Mouse (Mus musculus) hindbrain, embryonic 13.5 days (tissue): ENCODE measurements around the gene Vav1. TPM values are rescaled to one million over a fixed set of nuclear protein-coding genes. Genes with fewer than 3 reads are reported as not detected.

Experiments
- ATAC-seq: fragments of 200-750 bp; cut with Nextera tagmentation; 2 replicates; pipeline ENCODE4 v1.8.0; 2017; ENCODE audit warnings: moderate TSS enrichment; ENCODE audit not compliant: low FRiP score
- H3K27ac ChIP-seq: fragments of 300-500 bp; sonication (generic); 2 replicates; pipeline ENCODE4 v1.5.1; 2015; ENCODE audit warnings: inconsistent platforms, mild to moderate bottlenecking, moderate library complexity
- H3K27me3 ChIP-seq: fragments of 300-500 bp; sonication (generic); 2 replicates; pipeline ENCODE4 v1.6.1; 2015; ENCODE audit warnings: mild to moderate bottlenecking, inconsistent platforms
- H3K36me3 ChIP-seq: fragments of 300-500 bp; sonication (generic); 2 replicates; pipeline ENCODE4 v1.6.1; 2015; ENCODE audit warnings: mild to moderate bottlenecking, inconsistent platforms
- H3K4me1 ChIP-seq: fragments of 300-500 bp; sonication (generic); replicated peaks from 2 replicates; pipeline ENCODE4 v1.6.1; 2015; ENCODE audit warnings: inconsistent platforms
- H3K4me2 ChIP-seq: fragments of 300-500 bp; sonication (generic); 2 replicates; pipeline ENCODE4 v1.6.1; 2015; ENCODE audit warnings: inconsistent platforms, mild to moderate bottlenecking, moderate library complexity
- H3K4me3 ChIP-seq: fragments of 300-500 bp; sonication (generic); 2 replicates; pipeline ENCODE4 v1.5.1; 2015; ENCODE audit warnings: mild to moderate bottlenecking, inconsistent platforms
- H3K9ac ChIP-seq: fragments of 300-500 bp; sonication (generic); 2 replicates; pipeline ENCODE4 v1.6.1; 2015; ENCODE audit warnings: mild to moderate bottlenecking, inconsistent platforms
- H3K9me3 ChIP-seq: fragments of 300-500 bp; sonication (generic); 2 replicates; pipeline ENCODE4 v1.6.1; 2016; ENCODE audit warnings: inconsistent platforms
- WGBS: fragments of 180-500 bp; shearing (Covaris S2); methylation state at CpG from one replicate; pipeline ENCODE4 v1.1.7; 2015; 5-methylcytosine and 5-hydroxymethylcytosine counted together
- polyA plus RNA-seq: library from polyadenylated mRNA; unstranded; fragments of >200 nt; fragmentation: Nextera tagmentation; extraction: Ambion mirVana; gene quantifications from 2 replicates; pipeline ENCODE4 v1.2.1, GENCODE M21; 2015

Gene Vav1
- 1.8 and 2.2 TPM in 2 replicates for polyA plus RNA-seq

- no peak for ATAC-seq
- Histone ChIP-seq H3K9ac (no peak within 1 kb of the TSS), H3K27me3 (peaks cover 42% of the 10 kb centered on the region), H3K4me2 (no peak within 1 kb of the TSS), H3K4me3 (no peak within 1 kb of the TSS), H3K4me1 (peaks cover 23% of the 10 kb centered on the region), H3K36me3 (no peaks in the 10 kb centered on the region), H3K27ac (no peak within 1 kb of the TSS), H3K9me3 (no peaks in the 10 kb centered on the region)
- 78% methylated on average over 26 of the region's 26 CpGs for WGBS
Measured at GRCm38 (mm10) chr17:57278943-57279590, at the start of gene Vav1. Gene Vav1 (plus strand): TSS chr17:57279100.

- H3K4me2 ChIP-seq = no peak overlapping the region
- no peak overlapping the region for H3K27ac ChIP-seq
- no peaks in the 10 kb centered on the region for H3K9me3 ChIP-seq
- H3K4me3 ChIP-seq = no peak overlapping the region
- peaks cover 10% of the 10 kb centered on the region for H3K36me3 ChIP-seq
- 79% methylated on average over 15 of the region's 15 CpGs for WGBS
- ATAC-seq = no peak
- no peak overlapping the region for H3K9ac ChIP-seq
- 0 out of 2 replicates have a peak, but pooled peaks cover 4% of the 10 kb centered on the region for H3K4me1 ChIP-seq
- 0 out of 2 replicates have a peak, but pooled peaks cover 5% of the 10 kb centered on the region for H3K27me3 ChIP-seq
Measured at GRCm38 (mm10) chr17:57229851-57230727, 48.8 kb upstream of the Vav1 start.

- Histone ChIP-seq H3K27ac (no peak overlapping the region), H3K4me2 (no peak overlapping the region), H3K9ac (no peak overlapping the region), H3K4me1 (0 out of 2 replicates have a peak, but pooled peaks cover 4% of the 10 kb centered on the region), H3K4me3 (no peak overlapping the region), H3K9me3 (no peaks in the 10 kb centered on the region), H3K36me3 (peaks cover 14% of the 10 kb centered on the region), H3K27me3 (0 out of 2 replicates have a peak, but pooled peaks cover 3% of the 10 kb centered on the region)
- WGBS = 78% methylated on average over 5 of the region's 6 CpGs
- no peak for ATAC-seq
Measured at GRCm38 (mm10) chr17:57230728-57231125, 48.2 kb upstream of the Vav1 start.

GRCm38 (mm10) chr17:57231321-57231771 lies 47.6 kb upstream of the Vav1 start:
- no peaks in the 10 kb centered on the region for H3K9me3 ChIP-seq
- H3K27me3 ChIP-seq = no peaks in the 10 kb centered on the region
- H3K4me3 ChIP-seq = no peak overlapping the region
- H3K4me2 ChIP-seq = no peak overlapping the region
- peaks cover 20% of the 10 kb centered on the region for H3K36me3 ChIP-seq
- no peak overlapping the region for H3K27ac ChIP-seq
- 0 out of 2 replicates have a peak, but pooled peaks cover 4% of the 10 kb centered on the region for H3K4me1 ChIP-seq
- no peak overlapping the region for H3K9ac ChIP-seq
- no peak for ATAC-seq

GRCm38 (mm10) chr17:57232200-57232599 lies 46.7 kb upstream of the Vav1 start:
- WGBS = 80% methylated on average over 1 of the region's 1 CpGs
- Histone ChIP-seq H3K4me3 (no peak overlapping the region), H3K27ac (no peak overlapping the region), H3K36me3 (peaks cover 29% of the 10 kb centered on the region), H3K4me2 (no peak overlapping the region), H3K9me3 (no peaks in the 10 kb centered on the region), H3K27me3 (no peaks in the 10 kb centered on the region), H3K9ac (no peak overlapping the region), H3K4me1 (0 out of 2 replicates have a peak, but pooled peaks cover 4% of the 10 kb centered on the region)
- ATAC-seq = no peak

- Histone ChIP-seq H3K4me3 (no peak overlapping the region), H3K9ac (no peak overlapping the region), H3K4me2 (no peak overlapping the region), H3K27ac (no peak overlapping the region), H3K9me3 (no peaks in the 10 kb centered on the region), H3K4me1 (0 out of 2 replicates have a peak, but pooled peaks cover 4% of the 10 kb centered on the region), H3K27me3 (no peaks in the 10 kb centered on the region), H3K36me3 (peaks cover 36% of the 10 kb centered on the region)
- 51% methylated on average over 7 of the region's 7 CpGs for WGBS
- no peak for ATAC-seq
Measured at GRCm38 (mm10) chr17:57233038-57233437, 45.9 kb upstream of the Vav1 start.

- H3K9ac ChIP-seq = no peak overlapping the region
- H3K4me1 ChIP-seq = 0 out of 2 replicates have a peak, but pooled peaks cover 4% of the 10 kb centered on the region
- H3K4me3 ChIP-seq = no peak overlapping the region
- 86% methylated on average over 12 of the region's 12 CpGs for WGBS
- H3K27me3 ChIP-seq = no peaks in the 10 kb centered on the region
- no peak overlapping the region for H3K4me2 ChIP-seq
- peaks cover 40% of the 10 kb centered on the region for H3K36me3 ChIP-seq
- H3K9me3 ChIP-seq = no peaks in the 10 kb centered on the region
- ATAC-seq = no peak
- H3K27ac ChIP-seq = no peak overlapping the region
Measured at GRCm38 (mm10) chr17:57234254-57234928, 44.5 kb upstream of the Vav1 start.

- Histone ChIP-seq H3K4me1 (0 out of 2 replicates have a peak, but pooled peaks cover 4% of the 10 kb centered on the region), H3K27me3 (no peaks in the 10 kb centered on the region), H3K36me3 (peaks cover 40% of the 10 kb centered on the region), H3K4me2 (no peak overlapping the region), H3K9me3 (no peaks in the 10 kb centered on the region), H3K27ac (no peak overlapping the region), H3K9ac (no peak overlapping the region), H3K4me3 (no peak overlapping the region)
- no peak for ATAC-seq
- 93% methylated on average over 5 of the region's 5 CpGs for WGBS
Measured at GRCm38 (mm10) chr17:57235803-57236202, 43.1 kb upstream of the Vav1 start.

GRCm38 (mm10) chr17:57237181-57237580 lies 41.7 kb upstream of the Vav1 start:
- Histone ChIP-seq H3K9ac (no peak overlapping the region), H3K27ac (no peak overlapping the region), H3K4me3 (no peak overlapping the region), H3K9me3 (no peaks in the 10 kb centered on the region), H3K27me3 (no peaks in the 10 kb centered on the region), H3K36me3 (peaks cover 51% of the 10 kb centered on the region), H3K4me1 (0 out of 2 replicates have a peak, but pooled peaks cover 4% of the 10 kb centered on the region), H3K4me2 (no peak overlapping the region)
- 94% methylated on average over 9 of the region's 9 CpGs for WGBS
- no peak for ATAC-seq

- Histone ChIP-seq H3K36me3 (peaks cover 26% of the 10 kb centered on the region), H3K9me3 (no peaks in the 10 kb centered on the region), H3K27me3 (no peaks in the 10 kb centered on the region), H3K4me1 (peaks cover 21% of the 10 kb centered on the region), H3K4me3 (no peak overlapping the region), H3K4me2 (no peak overlapping the region), H3K9ac (no peak overlapping the region), H3K27ac (no peak overlapping the region)
- 82% methylated on average over 10 of the region's 10 CpGs for WGBS
- ATAC-seq = no peak
Measured at GRCm38 (mm10) chr17:57243650-57244370, 35.1 kb upstream of the Vav1 start.

- Histone ChIP-seq H3K4me1 (peaks cover 37% of the 10 kb centered on the region), H3K27ac (no peak overlapping the region), H3K9ac (0 out of 2 replicates have a peak overlapping the region, but pooled peaks have one; percentile 13), H3K36me3 (peaks cover 26% of the 10 kb centered on the region), H3K4me3 (no peak overlapping the region), H3K4me2 (no peak overlapping the region), H3K9me3 (no peaks in the 10 kb centered on the region), H3K27me3 (0 out of 2 replicates have a peak, but pooled peaks cover 4% of the 10 kb centered on the region)
- WGBS = 92% methylated on average over 10 of the region's 10 CpGs
- no peak for ATAC-seq
Measured at GRCm38 (mm10) chr17:57245311-57245929, 33.5 kb upstream of the Vav1 start.
